Mouse (Mus musculus) heart, adult 10 weeks (tissue): ENCODE data around the gene Rpl10-ps3. TPM values are rescaled to one million over a fixed set of nuclear protein-coding genes. Genes with fewer than 3 reads are reported as not detected.

ENCODE experiments used
- polyA plus RNA-seq: library from polyadenylated mRNA; stranded (reverse); fragments of 350-450 nt; fragmentation: Illumina TruSeq; extraction: RNeasy Lipid Tissue Mini Kit (QIAGEN cat#74804); gene quantifications from one replicate; pipeline ENCODE4 v1.2.3, GENCODE M21; 2014; ENCODE audit warnings: low read depth, low replicate concordance

Rpl10-ps3 gene
- polyA plus RNA-seq: 40.8 TPM

GRCm38 (mm10) chr9:50344868-50345267, at the start of gene Rpl10-ps3:
Gene Rpl10-ps3 (minus strand): TSS chr9:50344968.

Other genes with a start within 250 kb of the Rpl10-ps3 start
- 0.97 TPM for gene Plet1, start 149.6 kb upstream of the Rpl10-ps3 start, polyA plus RNA-seq
- 83.2 TPM for gene Pts, start 183.8 kb upstream of the Rpl10-ps3 start, polyA plus RNA-seq
- 2.7 TPM for gene Il18, start 209.9 kb upstream of the Rpl10-ps3 start, polyA plus RNA-seq
- gene Bco2, start 210.2 kb upstream of the Rpl10-ps3 start, polyA plus RNA-seq: 0.29 TPM
- not detected for gene Tex12, start 216.4 kb upstream of the Rpl10-ps3 start, polyA plus RNA-seq